Mouse (Mus musculus) MEL (cell line): ENCODE results near the gene Myo19.

Experiments used
- CHD2 ChIP-seq: IDR thresholded peaks from 2 replicates; pipeline ENCODE4 v1.6.1; 2011; ENCODE audit warnings: low read length, improper control_type of control experiment
- CTCF ChIP-seq, 3 experiments: IDR thresholded peaks in 2 of 3; conservative IDR thresholded peaks in 1 of 3; 2 replicates each; pipeline ENCODE4 v1.5.1; 2011 to 2012; ENCODE audit warnings: low read length in 3 of 3, low read depth in 2 of 3, mild to moderate bottlenecking in 2 of 3, improper control_type of control experiment in 1 of 3, inconsistent platforms in 1 of 3, mixed read lengths in 1 of 3, moderate library complexity in 1 of 3; ENCODE audit not compliant: control insufficient read depth in 1 of 3, insufficient read depth in 1 of 3, poor library complexity in 1 of 3, severe bottlenecking in 1 of 3
- E2F4 ChIP-seq: IDR thresholded peaks from 2 replicates; pipeline ENCODE4 v1.6.1; 2011; ENCODE audit warnings: low read depth, low read length, improper control_type of control experiment, borderline replicate concordance
- ETS1 ChIP-seq: IDR thresholded peaks from 2 replicates; pipeline ENCODE4 v1.6.1; 2012; ENCODE audit warnings: low read depth, mild to moderate bottlenecking, inconsistent platforms, low read length, improper control_type of control experiment, moderate library complexity
- HCFC1 ChIP-seq: IDR thresholded peaks from 2 replicates; pipeline ENCODE4 v1.6.1; 2012; ENCODE audit warnings: low read depth, mild to moderate bottlenecking, inconsistent platforms, low read length, improper control_type of control experiment, moderate library complexity
- MAX ChIP-seq: IDR thresholded peaks from 2 replicates; pipeline ENCODE4 v1.6.1; 2011; ENCODE audit warnings: low read length, improper control_type of control experiment
- MAZ ChIP-seq: IDR thresholded peaks from 2 replicates; pipeline ENCODE4 v1.6.1; 2012; ENCODE audit warnings: low read depth, mild to moderate bottlenecking, inconsistent platforms, low read length, improper control_type of control experiment
- MXI1 ChIP-seq: IDR thresholded peaks from 2 replicates; pipeline ENCODE4 v1.6.1; 2011; ENCODE audit warnings: mild to moderate bottlenecking, low read depth, low read length, improper control_type of control experiment
- POLR2A ChIP-seq, 2 experiments: IDR thresholded peaks; 2 replicates each; pipeline ENCODE4 v1.6.1; 2011 to 2012; ENCODE audit warnings: low read length in 2 of 2, mild to moderate bottlenecking in 2 of 2, control low read depth in 1 of 2, improper control_type of control experiment in 1 of 2, low read depth in 1 of 2, moderate library complexity in 1 of 2; ENCODE audit not compliant: control insufficient read depth in 1 of 2, insufficient read depth in 1 of 2, poor library complexity in 1 of 2
- POLR2AphosphoS2 ChIP-seq: IDR thresholded peaks from 2 replicates; pipeline ENCODE4 v1.6.1; 2011; ENCODE audit warnings: low read length, improper control_type of control experiment
- RCOR1 ChIP-seq: IDR thresholded peaks from 2 replicates; pipeline ENCODE4 v1.6.1; 2012; ENCODE audit warnings: low read depth, mild to moderate bottlenecking, inconsistent platforms, low read length, improper control_type of control experiment
- SIN3A ChIP-seq: IDR thresholded peaks from 2 replicates; pipeline ENCODE4 v1.6.1; 2012; ENCODE audit warnings: low read length, improper control_type of control experiment, inconsistent platforms
- TAL1 ChIP-seq: IDR thresholded peaks from 2 replicates; pipeline ENCODE4 v1.6.1; 2012; ENCODE audit warnings: mild to moderate bottlenecking, inconsistent platforms, low read length, moderate library complexity, mixed read lengths
- TCF12 ChIP-seq: IDR thresholded peaks from 2 replicates; pipeline ENCODE4 v1.6.1; 2014; ENCODE audit warnings: low read depth, mild to moderate bottlenecking, inconsistent platforms, low read length, improper control_type of control experiment, moderate library complexity

GRCm38 (mm10) chr11:84888025-84888424 is 8.1 kb downstream of the Myo19 start:
- TF ChIP-seq POLR2A (IDR thresholded peaks at IDR 0.05; ENCODE audit: control insufficient read depth in 1 of 2, insufficient read depth in 1 of 2, low read depth in 1 of 2, low read length in 2 of 2, poor library complexity in 1 of 2), result no peak
- TF ChIP-seq TCF12, result no peak
- TF ChIP-seq MAX, result no peak
- TF ChIP-seq CTCF (IDR thresholded peaks at IDR 0.05 in 2 of 3, conservative IDR thresholded peaks at IDR 0.05 in 1 of 3; ENCODE audit: control insufficient read depth in 1 of 3, insufficient read depth in 1 of 3, low read depth in 2 of 3, low read length in 3 of 3, poor library complexity in 1 of 3, severe bottlenecking in 1 of 3), result no peak
- TF ChIP-seq CHD2, result no peak
- TF ChIP-seq E2F4, result no peak
- TF ChIP-seq TAL1, result no peak
- TF ChIP-seq MXI1, result no peak
- TF ChIP-seq MAZ, result no peak
- TF ChIP-seq ETS1, result no peak
- no peak for TF ChIP-seq RCOR1
- TF ChIP-seq POLR2AphosphoS2, result no peak
- no peak for TF ChIP-seq SIN3A
- no peak for TF ChIP-seq HCFC1
